Mouse (Mus musculus) ES-E14 (cell line): ENCODE data around the gene Gm20671.

Experiments used
- HCFC1 ChIP-seq: IDR thresholded peaks from 2 replicates; pipeline ENCODE4 v1.6.1; 2012; ENCODE audit warnings: low read length, inconsistent platforms, borderline replicate concordance; ENCODE audit not compliant: insufficient read depth
- MAFK ChIP-seq: IDR thresholded peaks from 2 replicates; pipeline ENCODE4 v1.6.1; 2014; ENCODE audit warnings: mild to moderate bottlenecking, low read depth, low read length, inconsistent platforms; ENCODE audit not compliant: insufficient read depth
- ZNF384 ChIP-seq: IDR thresholded peaks from 2 replicates; pipeline ENCODE4 v1.6.1; 2012; ENCODE audit warnings: low read depth, low read length, inconsistent platforms

DNA sequence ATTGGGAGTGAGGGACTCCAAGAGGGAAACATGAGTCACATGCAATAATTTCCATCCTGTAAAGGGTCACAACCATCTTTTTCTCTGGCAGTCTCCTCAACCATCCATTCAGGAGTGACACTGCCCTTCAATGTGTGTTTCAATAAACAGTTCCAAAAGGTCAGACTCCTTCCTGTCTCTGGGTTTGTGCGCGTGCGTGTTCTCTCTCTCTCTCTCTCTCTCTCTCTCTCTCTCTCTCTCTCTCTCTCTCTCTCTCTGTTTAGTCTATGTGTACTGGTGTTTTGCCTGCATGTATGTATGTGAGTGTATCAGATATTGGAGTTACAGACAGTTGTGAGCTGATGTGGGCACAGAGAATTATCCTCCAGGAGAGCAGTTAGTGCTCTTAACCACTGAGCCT, 59.9 kb downstream of the Gm20671 start:
- TF ChIP-seq ZNF384 (no peak), HCFC1 (no peak), MAFK (no peak)
